Mouse (Mus musculus) embryonic fibroblast, embryonic 13.5 days (primary cell): Measurements from ENCODE around the gene Ptf1a.

Source experiments
- CTCF ChIP-seq: IDR thresholded peaks from 2 replicates; pipeline ENCODE4 v1.5.1; 2011; ENCODE audit warnings: mild to moderate bottlenecking, control low read depth, low read length, moderate library complexity, borderline replicate concordance; ENCODE audit not compliant: insufficient read depth
- POLR2A ChIP-seq: IDR thresholded peaks from 2 replicates; pipeline ENCODE4 v1.6.1; 2011; ENCODE audit warnings: low read depth, mild to moderate bottlenecking, control low read depth, low read length, moderate library complexity

DNA sequence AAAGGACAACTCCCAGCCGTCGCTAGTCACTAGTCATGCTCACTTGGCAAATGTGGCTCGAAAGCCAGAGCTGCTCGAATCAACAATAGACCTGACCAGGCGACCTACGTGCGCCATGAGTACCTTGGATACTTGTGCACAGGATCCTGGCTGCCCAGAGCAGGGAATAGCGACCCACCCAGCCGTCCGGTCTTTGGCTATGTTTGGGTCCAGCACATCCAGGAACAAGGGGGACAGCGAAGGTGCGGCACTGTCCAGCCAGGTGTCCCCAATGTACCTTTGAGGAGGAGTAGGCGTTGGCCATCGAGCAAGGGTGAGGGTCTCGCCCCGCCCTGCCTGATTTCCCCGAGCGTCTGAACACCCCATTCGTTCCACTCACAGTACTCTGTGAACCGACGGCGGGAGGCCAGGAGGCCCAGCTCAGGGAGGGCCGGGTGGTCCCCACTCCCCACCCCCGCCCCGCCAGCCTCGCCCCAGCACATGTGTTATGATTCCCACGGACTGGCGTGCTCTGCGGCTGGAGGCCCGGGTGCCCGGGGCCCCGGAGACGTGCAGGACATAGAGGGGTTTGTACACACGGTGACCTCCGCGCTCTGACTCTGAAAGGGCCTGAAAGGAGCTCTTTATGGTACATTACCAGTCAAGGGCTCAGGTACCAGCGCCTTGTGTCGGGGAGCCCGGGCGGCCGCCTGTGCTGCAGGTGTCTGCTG is 13.7 kb upstream of the Ptf1a start:
- TF ChIP-seq CTCF (no peak), POLR2A (no peak)
